Mouse (Mus musculus): ENCODE measurements at regions not wholly inside any gene's neighbourhood (a gene's known extent, or its start where the extent isn't known, plus 50 kb on each side); places are given as distances from the start of the nearest gene placed in this dataset.

DNA sequence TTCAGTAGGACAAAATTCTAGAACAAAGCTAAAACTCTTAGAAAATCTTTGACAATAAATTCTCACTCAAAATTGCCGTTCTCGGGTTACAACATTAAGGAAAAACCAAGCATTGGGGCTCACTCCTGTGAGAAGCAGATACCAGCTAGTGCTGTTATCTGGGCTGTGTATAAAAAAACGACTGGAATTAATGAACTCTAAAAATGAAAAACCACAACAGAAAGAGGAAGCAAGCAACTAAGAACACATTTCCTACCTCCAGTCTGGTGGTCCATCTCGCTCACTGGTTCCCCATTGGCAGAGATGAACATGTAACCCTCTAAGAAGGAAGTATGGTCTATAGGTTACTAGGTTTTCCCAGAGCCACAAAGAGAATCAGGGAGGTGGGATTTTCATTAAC, 824.9 kb upstream of the 2610301B20Rik start:
- TF ChIP-seq POLR2A (IDR thresholded peaks at IDR 0.05; ENCODE audit: insufficient read length, low read depth) = no peak
- no peak for TF ChIP-seq USF1 (IDR thresholded peaks at IDR 0.05; ENCODE audit: low read depth)
- TF ChIP-seq E2F4 (IDR thresholded peaks at IDR 0.05; ENCODE audit: insufficient read depth) = no peak
- no peak for TF ChIP-seq CEBPB (IDR thresholded peaks at IDR 0.05; ENCODE audit: insufficient read depth, poor library complexity, severe bottlenecking)
- TF ChIP-seq POLR2AphosphoS2 (IDR thresholded peaks at IDR 0.05; ENCODE audit: insufficient read length, low read depth) = no peak
- no peak for TF ChIP-seq REST (IDR thresholded peaks at IDR 0.05; ENCODE audit: insufficient read depth, insufficient read length)
- TF ChIP-seq SRF (IDR thresholded peaks at IDR 0.05; ENCODE audit: control insufficient read depth, insufficient read length, low read depth) = no peak
- TF ChIP-seq MAX (IDR thresholded peaks at IDR 0.05; ENCODE audit: low read depth) = no peak

Data from myocyte (in vitro differentiated cells).